Mouse (Mus musculus) heart, postnatal 0 days (tissue): Measurements from ENCODE around the gene Prkch. TPM values are rescaled to one million over a fixed set of nuclear protein-coding genes. Genes with fewer than 3 reads are reported as not detected.

Experiments
- ATAC-seq: fragments of 200-750 bp; cut with Nextera tagmentation; 2 replicates; pipeline ENCODE4 v1.8.0; 2017; ENCODE audit warnings: low read depth, moderate number of reproducible peaks, moderate library complexity; ENCODE audit not compliant: insufficient read depth
- DNase-seq: peaks from one replicate; pipeline ENCODE4 v3.0.0-alpha.2; 2016; ENCODE audit warnings: low spot score
- H3K27ac ChIP-seq: fragments of 300-500 bp; sonication (generic); 2 replicates; pipeline ENCODE4 v1.5.1; 2014; ENCODE audit warnings: low read depth, mild to moderate bottlenecking
- H3K27me3 ChIP-seq: fragments of 300-500 bp; sonication (generic); 2 replicates; pipeline ENCODE4 v1.6.1; 2014; ENCODE audit warnings: low read length, mixed read lengths; ENCODE audit not compliant: control insufficient read depth, insufficient read depth
- H3K36me3 ChIP-seq: fragments of 300-500 bp; sonication (generic); replicated peaks from 2 replicates; pipeline ENCODE4 v1.6.1; 2014; ENCODE audit warnings: low read length, mixed read lengths; ENCODE audit not compliant: control insufficient read depth, insufficient read depth
- H3K4me1 ChIP-seq: fragments of 300-500 bp; sonication (generic); 2 replicates; pipeline ENCODE4 v1.6.1; 2014; ENCODE audit warnings: antibody characterized with exemption; ENCODE audit not compliant: control insufficient read depth, insufficient read depth
- H3K4me2 ChIP-seq: fragments of 300-500 bp; sonication (generic); 2 replicates; pipeline ENCODE4 v1.6.1; 2014; ENCODE audit warnings: low read depth, mild to moderate bottlenecking, low read length, moderate library complexity
- H3K4me3 ChIP-seq: fragments of 300-500 bp; sonication (generic); 2 replicates; pipeline ENCODE4 v1.5.1; 2014; ENCODE audit warnings: low read depth, low read length
- H3K9ac ChIP-seq: fragments of 300-500 bp; sonication (generic); replicated peaks from 2 replicates; pipeline ENCODE4 v1.6.1; 2014; ENCODE audit warnings: low read depth, low read length, mixed read lengths
- H3K9me3 ChIP-seq: fragments of 300-500 bp; sonication (generic); replicated peaks from 2 replicates; pipeline ENCODE4 v1.6.1; 2016; ENCODE audit warnings: low read length; ENCODE audit not compliant: control insufficient read depth
- CTCF ChIP-seq: IDR thresholded peaks from 2 replicates; pipeline ENCODE4 v1.5.1; 2016; ENCODE audit warnings: antibody characterized with exemption, control low read depth, low read depth
- EP300 ChIP-seq: IDR thresholded peaks from 2 replicates; pipeline ENCODE4 v1.6.1; 2016; ENCODE audit warnings: antibody characterized with exemption, low read depth
- WGBS: fragments of 180-500 bp; shearing (Covaris S2); extraction: QIAGEN DNeasy Blood & Tissue Kit; methylation state at CpG from one replicate; pipeline ENCODE4 v1.1.7; 2014; 5-methylcytosine and 5-hydroxymethylcytosine counted together
- polyA plus RNA-seq: library from polyadenylated mRNA; unstranded; fragments of >200 nt; fragmentation: Nextera tagmentation; extraction: Ambion mirVana; gene quantifications from 2 replicates; pipeline ENCODE4 v1.2.1, GENCODE M21; 2015
- total RNA-seq: library from RNA; depleted of rRNA; stranded (reverse); fragments of >200 nt; gene quantifications from 2 replicates; pipeline ENCODE4 v1.2.3, GENCODE M21; 2014; ENCODE audit warnings: low replicate concordance

The Prkch gene
- total and polyA plus RNA-seq, 2 experiments from 2014 or later: 7.9 to 20.5 TPM

DNA sequence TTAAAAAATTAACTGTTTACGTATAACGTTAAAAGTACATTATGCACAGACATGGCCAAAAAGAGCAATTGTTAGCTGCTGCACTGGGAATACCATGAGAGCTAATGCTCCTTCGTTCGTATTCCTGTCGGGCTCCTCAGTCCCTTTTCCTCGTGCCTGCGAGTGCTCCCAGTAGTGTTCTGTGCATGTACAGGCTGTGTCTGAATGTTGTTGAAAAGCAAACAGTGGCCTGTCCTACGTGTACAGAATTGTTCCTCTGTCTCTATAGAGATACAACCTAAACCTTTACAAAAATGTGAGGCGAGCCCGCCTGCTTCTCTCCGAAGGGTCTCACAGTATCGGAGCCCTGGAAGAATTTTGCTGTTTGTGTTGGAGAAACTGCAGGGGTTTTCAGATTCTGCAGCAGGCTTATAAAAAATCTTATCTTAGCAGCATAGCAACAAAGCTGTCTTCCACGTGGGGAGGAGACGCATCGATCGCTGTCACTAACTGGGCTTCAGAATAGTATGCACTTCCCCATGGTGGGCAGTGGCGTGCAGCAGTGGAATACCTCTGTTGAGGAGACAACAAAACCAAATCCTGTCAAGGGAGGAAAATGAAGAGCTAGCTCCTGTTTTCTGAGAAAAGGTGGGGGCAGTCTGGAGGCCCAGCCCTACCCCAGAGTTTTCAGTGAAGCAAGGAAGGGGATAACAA lies 147.4 kb downstream of the Prkch start:
- Histone ChIP-seq H3K4me1 (peaks cover 27% of the 10 kb centered on the region), H3K36me3 (no peaks in the 10 kb centered on the region), H3K27ac (no peak overlapping the region), H3K4me3 (no peak overlapping the region), H3K27me3 (no peaks in the 10 kb centered on the region), H3K9ac (no peak overlapping the region), H3K9me3 (no peaks in the 10 kb centered on the region), H3K4me2 (no peak overlapping the region)
- ATAC-seq (no peak), DNase-seq (no peak)
- 56% methylated on average over 17 of the region's 17 CpGs for WGBS
- TF ChIP-seq CTCF (no peak), EP300 (no peak)

DNA sequence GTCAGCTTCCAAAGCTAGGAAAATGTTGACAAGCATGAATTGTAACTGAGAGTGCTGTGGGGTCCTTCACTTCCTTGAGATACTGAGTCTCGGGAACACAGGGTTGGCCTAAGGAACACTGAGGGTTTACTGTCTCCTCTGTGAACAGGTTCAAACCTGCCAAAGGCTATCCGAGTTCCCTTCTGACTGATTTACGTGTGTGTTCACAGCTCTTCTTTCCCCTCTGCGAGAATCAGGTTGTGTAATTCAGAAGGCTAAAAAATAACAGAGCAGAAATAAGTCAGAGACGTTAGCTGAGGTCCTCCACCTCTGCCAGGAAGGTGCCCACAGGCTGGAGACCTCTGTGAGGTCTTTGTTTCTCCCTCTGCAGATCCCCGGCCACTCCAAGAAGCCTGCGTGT lies 148.3 kb downstream of the Prkch start:
- Histone ChIP-seq H3K4me3 (no peak overlapping the region), H3K4me1 (peaks cover 27% of the 10 kb centered on the region), H3K27me3 (no peaks in the 10 kb centered on the region), H3K9me3 (no peaks in the 10 kb centered on the region), H3K27ac (0 out of 2 replicates have a peak overlapping the region, but pooled peaks have one; percentile 13), H3K4me2 (no peak overlapping the region), H3K36me3 (no peaks in the 10 kb centered on the region), H3K9ac (no peak overlapping the region)
- no peak for TF ChIP-seq CTCF
- no peak for TF ChIP-seq EP300
- WGBS: 62% methylated on average over 7 of the region's 7 CpGs
- ATAC-seq: no peak
- no peak for DNase-seq

DNA sequence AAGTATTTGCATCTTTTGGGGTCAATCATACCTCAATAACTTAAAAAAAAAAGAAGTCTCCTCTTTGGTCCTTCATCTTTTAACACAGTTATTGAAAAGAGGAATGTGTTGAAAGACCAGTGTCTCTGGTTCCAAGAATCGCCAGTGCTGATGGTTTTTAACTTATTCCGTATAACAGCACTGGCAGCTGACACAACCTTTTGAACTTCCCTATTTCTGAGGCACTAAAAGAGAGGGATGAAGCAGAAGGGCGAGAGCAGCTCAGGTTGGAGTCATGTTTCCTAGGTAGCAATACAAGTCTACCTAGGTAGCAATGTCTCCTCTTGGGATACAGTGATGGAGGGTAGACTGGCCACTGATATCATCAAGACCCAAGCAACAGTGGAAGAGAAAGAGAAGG lies 152.3 kb downstream of the Prkch start:
- 87% methylated on average over 3 of the region's 3 CpGs for WGBS
- DNase-seq: no peak
- no peak for TF ChIP-seq EP300
- no peak for TF ChIP-seq CTCF
- Histone ChIP-seq H3K4me3 (no peak overlapping the region), H3K36me3 (no peaks in the 10 kb centered on the region), H3K4me1 (peaks cover 13% of the 10 kb centered on the region; the same call in 1 of the 2 replicates), H3K27me3 (no peaks in the 10 kb centered on the region), H3K4me2 (no peak overlapping the region), H3K27ac (no peak overlapping the region), H3K9ac (no peak overlapping the region), H3K9me3 (no peaks in the 10 kb centered on the region)
- ATAC-seq: no peak

DNA sequence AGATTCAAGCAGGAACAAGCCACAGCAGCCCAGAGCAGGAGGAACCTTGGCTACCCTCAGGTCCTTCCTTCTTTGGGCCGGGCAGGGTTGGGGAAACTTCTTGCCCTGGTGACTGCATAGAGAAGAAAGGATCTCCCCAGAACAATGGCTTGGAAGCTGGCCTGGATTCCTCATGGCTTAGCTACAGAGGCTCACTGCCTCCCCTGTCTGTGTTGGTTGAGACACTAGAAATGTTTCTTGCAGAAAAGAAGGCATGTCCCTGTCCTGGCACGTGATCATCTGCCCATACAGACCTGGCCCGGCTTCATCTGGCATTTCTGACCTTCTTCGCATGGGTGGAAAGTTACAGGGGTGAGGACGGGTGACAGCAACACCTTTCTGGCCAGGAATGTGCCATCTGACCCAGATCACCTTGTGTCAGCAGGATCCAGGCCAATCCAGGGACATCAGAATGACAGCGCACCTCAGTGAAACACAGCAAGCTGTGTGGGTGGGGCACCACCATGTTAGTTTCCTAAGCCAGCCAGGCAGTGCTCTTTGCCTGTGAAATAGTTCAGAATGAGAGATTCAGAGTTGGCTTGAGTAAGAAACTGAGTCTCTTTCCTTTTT lies 155.1 kb downstream of the Prkch start:
- ATAC-seq: peak; percentile 53
- DNase-seq: peak; percentile 39
- H3K27me3 ChIP-seq: no peaks in the 10 kb centered on the region
- H3K27ac ChIP-seq: no peak overlapping the region
- H3K9ac ChIP-seq: no peak overlapping the region
- no peak overlapping the region for H3K4me3 ChIP-seq
- 72% methylated on average over 6 of the region's 6 CpGs for WGBS
- H3K4me1 ChIP-seq: peaks cover 12% of the 10 kb centered on the region; the same call in 1 of the 2 replicates
- H3K36me3 ChIP-seq: no peaks in the 10 kb centered on the region
- H3K9me3 ChIP-seq: no peaks in the 10 kb centered on the region
- H3K4me2 ChIP-seq: no peak overlapping the region
- TF ChIP-seq CTCF (no peak), EP300 (no peak)

DNA sequence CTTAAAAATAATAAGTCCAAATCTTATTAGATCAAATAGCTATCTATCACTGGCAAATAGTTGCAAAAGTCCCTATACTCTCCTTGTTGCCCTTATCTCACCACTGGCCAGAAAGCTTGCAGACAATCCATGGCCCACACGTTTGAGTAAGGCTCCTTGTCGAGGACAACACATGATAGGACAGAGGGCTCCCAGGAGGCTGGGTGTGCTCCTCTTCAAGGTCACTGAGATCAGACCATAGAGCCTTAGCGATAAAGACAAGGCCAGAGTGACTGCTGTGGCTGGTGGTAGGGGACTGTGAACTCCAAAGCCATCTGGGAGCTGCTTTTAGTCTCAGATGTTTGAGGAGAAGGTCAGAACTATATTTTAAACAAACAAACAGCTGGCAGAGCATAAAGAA lies 158.0 kb downstream of the Prkch start:
- WGBS: 24% methylated on average over 3 of the region's 3 CpGs
- TF ChIP-seq CTCF (no peak), EP300 (no peak)
- Histone ChIP-seq H3K36me3 (no peaks in the 10 kb centered on the region), H3K4me2 (no peak overlapping the region), H3K4me1 (peaks cover 17% of the 10 kb centered on the region), H3K9me3 (no peaks in the 10 kb centered on the region), H3K27ac (no peak overlapping the region), H3K27me3 (no peaks in the 10 kb centered on the region), H3K4me3 (no peak overlapping the region), H3K9ac (no peak overlapping the region)
- no peak for ATAC-seq
- no peak for DNase-seq
